Mouse (Mus musculus): Measurements from ENCODE around the gene Car12. TPM values are rescaled to one million over a fixed set of nuclear protein-coding genes. Genes with fewer than 3 reads are reported as not detected.

Car12 gene
- 1 to 10 TPM; 2.8 to 4.1 TPM for polyA plus RNA-seq (2017; shearing (Covaris generic))

DNA sequence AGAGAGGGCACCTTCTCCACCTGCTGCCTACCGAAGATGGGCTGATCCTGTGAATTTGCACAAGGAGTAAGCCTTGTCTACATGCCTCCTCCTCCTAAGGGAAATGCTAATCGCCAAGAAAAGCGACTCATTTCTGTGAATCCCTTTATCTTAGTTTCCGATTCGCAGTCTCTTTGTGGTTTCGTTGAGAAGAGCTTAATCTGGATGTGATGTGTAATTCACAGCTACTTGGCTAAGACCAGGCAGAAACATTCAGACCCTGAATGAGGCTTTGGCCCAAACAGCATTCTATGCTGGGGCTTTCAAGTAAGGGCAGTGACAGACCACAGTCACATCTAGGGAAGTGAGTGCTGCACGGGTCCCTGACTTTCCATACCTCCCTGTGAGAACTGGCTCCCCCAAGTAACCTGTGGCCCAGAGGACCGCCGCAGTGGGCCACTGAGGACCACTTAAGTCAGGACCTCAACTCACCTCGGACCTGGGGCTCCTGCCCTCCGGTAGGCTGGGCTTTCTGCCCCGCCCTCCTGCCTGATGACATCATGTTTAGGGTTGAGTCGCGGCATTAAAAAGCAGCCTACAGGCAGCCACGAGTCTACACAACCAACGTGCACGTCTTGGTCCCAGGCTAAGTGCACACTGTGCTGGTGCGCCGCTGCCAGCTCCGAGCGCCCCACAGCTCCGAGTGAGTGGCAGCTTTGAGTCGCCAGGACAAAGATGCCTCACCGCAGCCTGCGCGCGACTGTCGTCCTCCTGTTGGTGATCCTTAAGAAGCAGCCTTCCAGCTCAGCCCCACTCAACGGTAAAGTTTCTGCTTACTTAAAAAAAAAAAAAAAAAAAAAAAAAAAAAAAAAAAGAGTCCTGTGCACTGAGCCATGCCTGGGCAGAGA lies at the start of gene Car12:
Car12 (plus strand) TSS at position 552 of the 887 bp plus-strand sequence.

GRCm38 (mm10) chr9:66795464-66796324 lies 82.2 kb downstream of the Car12 start, which contains the start of gene Aph1b:
Aph1b (minus strand) TSS chr9:66795490.

DNA sequence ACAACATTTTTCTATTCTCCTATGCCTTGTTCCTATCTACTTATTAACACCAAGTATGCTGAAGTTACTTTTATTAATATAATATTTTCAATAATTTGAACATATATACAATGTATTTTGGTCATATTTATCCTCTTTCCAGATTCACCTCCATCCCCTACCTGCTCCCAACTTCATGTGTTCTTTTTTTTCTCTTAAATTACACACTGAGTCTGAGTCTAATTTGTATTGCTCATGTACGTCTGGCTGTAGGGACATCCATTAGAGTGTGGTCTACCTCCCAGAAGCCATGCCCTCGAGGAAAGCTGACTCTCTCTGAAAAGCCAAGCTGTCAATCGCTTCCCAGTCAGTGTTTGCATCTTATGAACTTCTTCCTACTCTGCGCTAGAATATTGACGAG lies 83.3 kb downstream of the Car12 start, which contains the start of gene Gm10647:
Gm10647 (plus strand) TSS at position 301 of the 400 bp plus-strand sequence.

Other genes with a start within 250 kb of the Car12 start
- 1 to 10 TPM; 1.3 to 1.5 TPM for gene Fbxl22, start 199.1 kb upstream of the Car12 start, polyA plus RNA-seq (2017; shearing (Covaris generic))
- 100 to 1,000 TPM; 135 to 154 TPM for gene Usp3, start 120.5 kb upstream of the Car12 start, polyA plus RNA-seq (2017; shearing (Covaris generic))
- gene Aph1b, start 81.8 kb downstream of the Car12 start, polyA plus RNA-seq (2017; shearing (Covaris generic)) = 1 to 10 TPM in 1 of 2 experiments, under 1 TPM in 1; 0.57 to 1.4 TPM
- gene Gm10647, start 83.4 kb downstream of the Car12 start, polyA plus RNA-seq (2017; shearing (Covaris generic)) = under 1 TPM in 1 of 2 experiments, not detected in 1; 0.17 TPM
- gene Aph1c, start 121.0 kb downstream of the Car12 start, polyA plus RNA-seq (2017; shearing (Covaris generic)) = under 1 TPM in 1 of 2 experiments, not detected in 1; 0.24 TPM
- gene Rab8b, start 206.0 kb downstream of the Car12 start, polyA plus RNA-seq (2017; shearing (Covaris generic)) = 100 to 1,000 TPM in 1 of 2 experiments, 10 to 100 TPM in 1; 98.5 to 163 TPM
- 100 to 1,000 TPM; 223 to 262 TPM for gene Rps27l, start 232.4 kb downstream of the Car12 start, polyA plus RNA-seq (2017; shearing (Covaris generic))